In genomic region chr17:86486657-86487056, GRCm38 (mm10) we compare ENCODE assay signal across 19 mouse cellular contexts. TPM values are rescaled to one million over a fixed set of nuclear protein-coding genes. Genes with fewer than 3 reads are reported as not detected.
A peak's percentile ranks its signal among the peaks of the same experiment; 100 is the strongest.
DNase-seq lines count a peak whose midpoint lies in the region; TF ChIP-seq lines count a peak whose summit lies in the region.
"Had no signal": no experiment of that assay in that cellular context is flagged by ENCODE, and none has a peak within 500 bp of the region (broad histone marks: within the 10 kb centered on the region; RNA-seq: fewer than 3 reads in every experiment).

No protein-coding gene starts in this region.

- peak; percentile 36 to 65; a peak in 3 of 4 replicates for TF ChIP-seq EP300 in MEL (IDR thresholded peaks at IDR 0.05; ENCODE audit: low read depth in 1 of 2, low read length in 2 of 2)

- H3K27ac ChIP-seq in MEL (ENCODE audit: control insufficient read depth, low read depth, low read length): peak overlapping the region; percentile 20; the same call in 1 of the 2 replicates

- no peaks in the 10 kb centered on the region for H3K79me2 ChIP-seq in MEL (ENCODE audit: control insufficient read depth, insufficient read depth, low read length, poor library complexity)

- no peak overlapping the region for H3K9ac ChIP-seq in MEL (ENCODE audit: control insufficient read depth, low read depth, low read length, poor library complexity, severe bottlenecking)

- no peak for TF ChIP-seq POLR2A in MEL (IDR thresholded peaks at IDR 0.05; ENCODE audit: control insufficient read depth in 1 of 2, insufficient read depth in 1 of 2, low read depth in 1 of 2, low read length in 2 of 2, poor library complexity in 1 of 2)

- peaks cover 33 to 50% of the 10 kb centered on the region in 2 experiments for H3K4me1 ChIP-seq in MEL (ENCODE audit: control insufficient read depth in 1 of 2, insufficient read depth in 2 of 2, low read length in 2 of 2)

- H3K36me3 ChIP-seq in MEL (ENCODE audit: control insufficient read depth in 1 of 2, insufficient read depth in 2 of 2, low read length in 2 of 2): peaks cover 0 to 41% of the 10 kb centered on the region in 2 experiments; a peak in 2 of 4 replicates
- H3K36me3 ChIP-seq: G1E had no signal

- H3K9me3 ChIP-seq in MEL (replicated peaks; ENCODE audit: insufficient read depth, low read length): no peaks in the 10 kb centered on the region

- no peak for TF ChIP-seq CTCF in MEL (IDR thresholded peaks at IDR 0.05 in 2 of 3, conservative IDR thresholded peaks at IDR 0.05 in 1 of 3; ENCODE audit: control insufficient read depth in 1 of 3, insufficient read depth in 1 of 3, low read depth in 2 of 3, low read length in 3 of 3, poor library complexity in 1 of 3, severe bottlenecking in 1 of 3)

- no peak for TF ChIP-seq RAD21 in MEL (IDR thresholded peaks at IDR 0.05; ENCODE audit: low read depth, low read length)

- H3K4me3 ChIP-seq in MEL (ENCODE audit: control insufficient read depth in 1 of 2, insufficient read depth in 1 of 2, low read depth in 2 of 2, low read length in 2 of 2): no peak overlapping the region

- H3K27me3 ChIP-seq in MEL (ENCODE audit: control insufficient read depth in 1 of 2, insufficient read depth in 2 of 2, low read length in 2 of 2): no peaks in the 10 kb centered on the region
- H3K27me3 ChIP-seq: CH12.LX, Patski had no signal

- DNase-seq in MEL (ENCODE audit: low read depth, low spot score): peak; percentile 36
- DNase-seq in right cerebral cortex, postnatal 4 days: no peak
- DNase-seq: adrenal gland, adult 2 months; adrenal gland, adult 8-10 months; adrenal gland, postnatal 10 days; adrenal gland, postnatal 14 days; adrenal gland, postnatal 25 days; adrenal gland, postnatal 36 days; B cell, adult 2 months; cerebellum, adult 11 months; cerebellum, adult 11-12 months; cerebellum, adult 18-20 months; cerebellum, adult 2 months; cerebellum, adult 8-10 months had no signal

TF ChIP-seq in MEL, 35 proteins besides CTCF, POLR2A, EP300 and RAD21:
- TF ChIP-seq MXI1 (IDR thresholded peaks at IDR 0.05; ENCODE audit: low read depth, low read length): no peak
- TF ChIP-seq TAL1 (IDR thresholded peaks at IDR 0.05; ENCODE audit: low read length): no peak
- TF ChIP-seq ETS1 (IDR thresholded peaks at IDR 0.05; ENCODE audit: low read depth, low read length): peak; percentile 48; the same call in 1 of the 2 replicates
- no peak for TF ChIP-seq POLR2AphosphoS2 (IDR thresholded peaks at IDR 0.05; ENCODE audit: low read length)
- peak; percentile 37; the same call in 1 of the 2 replicates for TF ChIP-seq TCF12 (IDR thresholded peaks at IDR 0.05; ENCODE audit: low read depth, low read length)
- TF ChIP-seq ZC3H11A (IDR thresholded peaks at IDR 0.05; ENCODE audit: low read depth, low read length): peak; percentile 28
- peak; percentile 69 for TF ChIP-seq GATA1 (IDR thresholded peaks at IDR 0.05; ENCODE audit: low read depth, low read length)
- TF ChIP-seq ZNF384 (IDR thresholded peaks at IDR 0.05; ENCODE audit: low read depth, low read length): no peak
- peak; percentile 21; the same call in 1 of the 2 replicates for TF ChIP-seq SIN3A (IDR thresholded peaks at IDR 0.05; ENCODE audit: low read length)

RNA-seq across cellular contexts. Expression of gene Gm10309, which starts 18.4 kb away (rescaled TPM):
- total RNA-seq in MEL (2012; rRNA removed): 0.10 TPM in 1 of 2 replicates, not detected in the other
- under 1 TPM in 1 of 2 experiments, not detected in 1; 0.06 TPM for polyA plus RNA-seq in MEL (2012; ENCODE audit: insufficient read depth in 1 of 2, insufficient read length in 2 of 2, low read depth in 1 of 2, low replicate concordance in 2 of 2, missing spikeins in 1 of 2)
- total RNA-seq: adrenal gland, adult 2 months; adrenal gland, postnatal 14 days; adrenal gland, postnatal 25 days; adrenal gland, postnatal 36 days; ES-E14 had no signal
- polyA plus RNA-seq: brain, embryonic 14.5 days; cerebellum, adult 2 months; G1E; Patski had no signal
